Mouse (Mus musculus) bone marrow macrophage, adult 2 months (primary cell): ENCODE data around the gene Bco1.

Experiments
- CTCF ChIP-seq: IDR thresholded peaks from 2 replicates; pipeline ENCODE4 v1.5.1; 2012; ENCODE audit warnings: low read depth, mild to moderate bottlenecking, low read length, moderate library complexity
- POLR2A ChIP-seq: IDR thresholded peaks from 2 replicates; pipeline ENCODE4 v1.6.1; 2012; ENCODE audit warnings: mild to moderate bottlenecking, low read depth, low read length, borderline replicate concordance

DNA sequence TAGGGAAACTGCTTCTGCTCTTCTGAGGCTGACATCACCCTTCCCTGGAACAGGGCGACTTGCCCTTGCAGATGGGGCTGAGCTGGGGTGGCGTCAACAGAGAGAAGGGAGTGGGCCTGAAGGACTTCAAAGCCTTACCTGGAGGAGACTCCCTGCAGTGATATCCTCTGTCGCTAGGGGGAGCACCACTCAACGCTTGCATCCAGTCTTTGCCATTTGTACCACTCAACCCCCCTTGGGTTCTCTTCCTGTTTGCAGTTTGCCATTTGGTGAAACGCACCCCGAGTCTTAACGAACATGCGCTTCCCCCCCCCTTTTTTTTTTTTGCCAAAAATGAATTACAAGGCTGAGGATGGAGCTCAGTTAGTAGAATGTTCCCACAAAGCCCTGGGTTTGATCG is 11.9 kb downstream of the Bco1 start:
- TF ChIP-seq POLR2A (no peak), CTCF (peak; percentile 68)
